Mouse (Mus musculus) embryonic stem cell, embryonic (primary cell): ENCODE measurements around the gene Olfr608.
"Not testable (repeated sequence)": the region's sequence is repeated elsewhere in the genome, so short reads cannot be mapped to it uniquely, and the experiment has no call there.

Experiments used
- CTCF ChIA-PET, 4 experiments: fragments of 300-600 bp in 2 of 4; fragments of 350-600 bp in 2 of 4; sonication (Branson Sonifier 250); formaldehyde crosslinking; loops; one replicate each; lab custom pipeline; 2022; ENCODE audit warnings: inconsistent platforms in 2 of 4; lab: Charles Lee
- POLR2A ChIA-PET, 4 experiments: fragments of 300-600 bp in 2 of 4; fragments of 350-600 bp in 2 of 4; sonication (Branson Sonifier 250); formaldehyde crosslinking; loops; one replicate each; lab custom pipeline; 2022; ENCODE audit warnings: antibody characterized with exemption in 4 of 4, inconsistent platforms in 1 of 4; lab: Charles Lee

The Olfr608 gene

GRCm38 (mm10) chr7:103469577-103469976 is at the start of gene Olfr608:
Gene Olfr608, plus strand, starts transcription at chr7:103469877.
- CTCF ChIA-PET = no interaction called here
- POLR2A ChIA-PET = interaction anchor here in 1 of 4 experiments (0.5 kb wide), 1 partner anchor 750 kb away, joined by 3 read pairs; no protein-coding TSS in a partner anchor

GRCm38 (mm10) chr7:103445339-103445738 is 24.3 kb upstream of the Olfr608 start, which contains the start of gene Olfr605:
Gene Olfr605, minus strand, starts transcription at chr7:103445439.
- CTCF ChIA-PET = no interaction called here

GRCm38 (mm10) chr7:103448746-103449145 is 20.9 kb upstream of the Olfr608 start, which contains the start of gene Olfr606:
Gene Olfr606, plus strand, starts transcription at chr7:103449046.
- ChIA-PET CTCF (no interaction called here), POLR2A (no interaction called here)

More at GRCm38 (mm10) chr7:103445339-103445738, 24.3 kb upstream of the Olfr608 start, which contains the start of gene Olfr605:
- POLR2A ChIA-PET = no interaction called here

DNA sequence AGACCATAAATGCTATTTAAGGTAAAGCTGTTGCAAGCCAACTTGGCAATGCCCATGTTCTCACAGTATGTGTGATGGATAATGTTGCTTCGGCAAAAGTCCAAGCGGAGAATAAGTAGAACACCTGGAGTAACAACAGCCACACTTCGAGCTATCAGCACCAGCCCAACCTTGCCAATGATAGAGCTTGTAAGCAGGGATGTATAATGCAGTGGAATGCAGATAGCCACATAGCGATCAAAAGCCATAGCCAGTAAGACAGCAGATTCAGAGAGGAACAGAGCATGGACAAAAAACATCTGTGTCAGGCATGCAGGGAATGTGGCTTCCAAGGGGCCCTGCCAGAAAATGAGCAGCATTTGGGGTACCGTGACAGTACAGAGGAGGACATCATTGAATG is 9.1 kb upstream of the Olfr608 start:
- POLR2A ChIA-PET = no interaction called here
- CTCF ChIA-PET = no interaction called here

DNA sequence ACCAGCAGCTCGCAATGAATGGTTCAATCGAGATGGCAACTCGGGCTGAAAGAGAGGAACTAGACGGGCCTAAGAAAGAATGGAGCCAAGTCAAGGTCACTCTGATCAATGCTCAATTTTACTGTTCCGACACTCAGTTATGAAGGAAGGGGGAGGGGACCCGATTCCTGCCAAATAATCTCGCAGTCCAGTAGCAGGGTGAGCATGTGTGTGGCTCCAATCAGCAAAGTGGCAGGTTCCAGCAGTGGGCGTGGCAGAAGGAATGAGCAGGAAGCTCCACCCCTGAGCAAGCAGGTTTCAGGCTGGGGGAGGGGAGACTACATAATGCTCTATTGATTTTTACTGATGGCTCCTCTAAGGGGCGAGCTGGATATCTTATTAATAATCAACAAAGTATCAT is 7.4 kb downstream of the Olfr608 start:
- POLR2A ChIA-PET, CTCF ChIA-PET: not testable (repeated sequence)

- POLR2A ChIA-PET = no interaction called here
- CTCF ChIA-PET = no interaction called here
These were observed 28.3 kb downstream of the Olfr608 start, which contains the start of gene Olfr609 for GRCm38 (mm10) chr7:103497962-103498361. Gene Olfr609, minus strand, starts transcription at chr7:103498062.

GRCm38 (mm10) chr7:103512022-103512421 is 42.3 kb downstream of the Olfr608 start, which contains the start of gene Olfr610:
Gene Olfr610, minus strand, starts transcription at chr7:103512122.
- ChIA-PET POLR2A (no interaction called here), CTCF (interaction anchor here in 1 of 4 experiments (0.6 kb wide), 1 partner anchor 344 kb away, joined by 3 read pairs; no protein-coding TSS in a partner anchor)

DNA sequence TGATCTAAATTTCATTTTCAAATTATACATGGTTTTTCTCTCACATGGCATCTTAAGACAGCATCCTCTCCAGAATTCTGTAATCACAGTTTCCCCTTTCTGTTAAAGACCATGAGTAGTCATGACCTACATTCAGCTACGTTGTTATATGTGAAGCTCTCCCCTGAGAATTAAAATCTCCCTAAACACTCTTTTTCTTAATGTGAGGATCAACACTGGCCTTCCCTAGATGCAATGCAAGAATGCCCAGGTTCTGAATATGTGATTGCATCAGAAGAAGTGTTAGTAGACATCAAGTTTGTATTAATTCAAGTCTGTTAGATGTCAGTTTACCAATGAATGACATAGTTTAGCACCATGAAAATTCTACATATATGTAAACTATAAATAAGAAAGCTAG is 51.1 kb downstream of the Olfr608 start, which contains the start of gene Olfr611:
Olfr611 (minus strand) TSS at position 101 of the 400 bp plus-strand sequence.
- POLR2A ChIA-PET, CTCF ChIA-PET: not testable (repeated sequence)
